Mouse (Mus musculus): ENCODE results near the gene Gm43517. TPM values are rescaled to one million over a fixed set of nuclear protein-coding genes. Genes with fewer than 3 reads are reported as not detected.

Gene Gm43517
- polyA plus RNA-seq, 1 experiment: not detected

GRCm38 (mm10) chr12:49393639-49394038 lies 8.7 kb downstream of the Gm43517 start:
- 13% methylated on average over 3 of the region's 3 CpGs for WGBS
- TF ChIP-seq POLR2A (IDR thresholded peaks at IDR 0.05; ENCODE audit: borderline replicate concordance, insufficient read depth, low read length): no peak
- TF ChIP-seq CTCF (IDR thresholded peaks at IDR 0.05; ENCODE audit: borderline replicate concordance, insufficient read depth, low read depth, low read length): no peak
- no peaks in the 10 kb centered on the region for H3K4me1 ChIP-seq (ENCODE audit: control insufficient read depth, insufficient read depth, low read length)
- H3K27me3 ChIP-seq (ENCODE audit: control insufficient read depth, insufficient read depth, low read length): peaks cover 10% of the 10 kb centered on the region; the same call in 1 of the 2 replicates
- H3K4me3 ChIP-seq (replicated peaks; ENCODE audit: insufficient read depth, low read depth, low read length): no peak overlapping the region
- H3K27ac ChIP-seq (ENCODE audit: insufficient read depth, low read length): no peak overlapping the region
- DNase-seq: no peak

- no peak overlapping the region for H3K27ac ChIP-seq (ENCODE audit: insufficient read depth, low read length)
- no peaks in the 10 kb centered on the region for H3K4me1 ChIP-seq (ENCODE audit: control insufficient read depth, insufficient read depth, low read length)
- H3K4me3 ChIP-seq (replicated peaks; ENCODE audit: insufficient read depth, low read depth, low read length): no peak overlapping the region
- WGBS: 7% methylated on average over 1 of the region's 1 CpGs
- no peak for DNase-seq
- peaks cover 10% of the 10 kb centered on the region; the same call in 1 of the 2 replicates for H3K27me3 ChIP-seq (ENCODE audit: control insufficient read depth, insufficient read depth, low read length)
- TF ChIP-seq CTCF (IDR thresholded peaks at IDR 0.05; ENCODE audit: borderline replicate concordance, insufficient read depth, low read depth, low read length) (no peak), POLR2A (IDR thresholded peaks at IDR 0.05; ENCODE audit: borderline replicate concordance, insufficient read depth, low read length) (no peak)
These were observed 9.2 kb downstream of the Gm43517 start for GRCm38 (mm10) chr12:49394181-49394580.

GRCm38 (mm10) chr12:49394836-49395235 lies 9.9 kb downstream of the Gm43517 start:
- Histone ChIP-seq H3K27me3 (ENCODE audit: control insufficient read depth, insufficient read depth, low read length) (peaks cover 10% of the 10 kb centered on the region; the same call in 1 of the 2 replicates), H3K4me3 (replicated peaks; ENCODE audit: insufficient read depth, low read depth, low read length) (no peak overlapping the region), H3K4me1 (ENCODE audit: control insufficient read depth, insufficient read depth, low read length) (no peaks in the 10 kb centered on the region), H3K27ac (ENCODE audit: insufficient read depth, low read length) (no peak overlapping the region)
- 2% methylated on average over 17 of the region's 17 CpGs for WGBS
- DNase-seq: no peak
- TF ChIP-seq POLR2A (IDR thresholded peaks at IDR 0.05; ENCODE audit: borderline replicate concordance, insufficient read depth, low read length) (no peak), CTCF (IDR thresholded peaks at IDR 0.05; ENCODE audit: borderline replicate concordance, insufficient read depth, low read depth, low read length) (no peak)

- Histone ChIP-seq H3K27me3 (ENCODE audit: control insufficient read depth, insufficient read depth, low read length) (peaks cover 10% of the 10 kb centered on the region; the same call in 1 of the 2 replicates), H3K27ac (ENCODE audit: insufficient read depth, low read length) (no peak overlapping the region), H3K4me1 (ENCODE audit: control insufficient read depth, insufficient read depth, low read length) (no peaks in the 10 kb centered on the region), H3K4me3 (replicated peaks; ENCODE audit: insufficient read depth, low read depth, low read length) (no peak overlapping the region)
- TF ChIP-seq CTCF (IDR thresholded peaks at IDR 0.05; ENCODE audit: borderline replicate concordance, insufficient read depth, low read depth, low read length) (no peak), POLR2A (IDR thresholded peaks at IDR 0.05; ENCODE audit: borderline replicate concordance, insufficient read depth, low read length) (no peak)
- DNase-seq: no peak
- WGBS: 24% methylated on average over 2 of the region's 2 CpGs
These were observed 11.0 kb downstream of the Gm43517 start for GRCm38 (mm10) chr12:49395969-49396368.

- Histone ChIP-seq H3K27me3 (ENCODE audit: control insufficient read depth, insufficient read depth, low read length) (peaks cover 10% of the 10 kb centered on the region; the same call in 1 of the 2 replicates), H3K4me3 (replicated peaks; ENCODE audit: insufficient read depth, low read depth, low read length) (no peak overlapping the region), H3K4me1 (ENCODE audit: control insufficient read depth, insufficient read depth, low read length) (no peaks in the 10 kb centered on the region), H3K27ac (ENCODE audit: insufficient read depth, low read length) (no peak overlapping the region)
- 33% methylated on average over 1 of the region's 1 CpGs for WGBS
- TF ChIP-seq CTCF (IDR thresholded peaks at IDR 0.05; ENCODE audit: borderline replicate concordance, insufficient read depth, low read depth, low read length): no peak
- no peak for TF ChIP-seq POLR2A (IDR thresholded peaks at IDR 0.05; ENCODE audit: borderline replicate concordance, insufficient read depth, low read length)
- no peak for DNase-seq
These were observed 11.8 kb downstream of the Gm43517 start for GRCm38 (mm10) chr12:49396776-49397175.

- Histone ChIP-seq H3K27ac (ENCODE audit: insufficient read depth, low read length) (no peak overlapping the region), H3K27me3 (ENCODE audit: control insufficient read depth, insufficient read depth, low read length) (peaks cover 7% of the 10 kb centered on the region; the same call in 1 of the 2 replicates)
- 23% methylated on average over 4 of the region's 4 CpGs for WGBS
These were observed 12.6 kb downstream of the Gm43517 start for GRCm38 (mm10) chr12:49397443-49398162.

GRCm38 (mm10) chr12:49398163-49398540 lies 13.2 kb downstream of the Gm43517 start:
- H3K27ac ChIP-seq (ENCODE audit: insufficient read depth, low read length): no peak overlapping the region
- H3K4me3 ChIP-seq (replicated peaks; ENCODE audit: insufficient read depth, low read depth, low read length): no peak overlapping the region
- H3K4me1 ChIP-seq (ENCODE audit: control insufficient read depth, insufficient read depth, low read length): no peaks in the 10 kb centered on the region
- peaks cover 7% of the 10 kb centered on the region; the same call in 1 of the 2 replicates for H3K27me3 ChIP-seq (ENCODE audit: control insufficient read depth, insufficient read depth, low read length)
- TF ChIP-seq POLR2A (IDR thresholded peaks at IDR 0.05; ENCODE audit: borderline replicate concordance, insufficient read depth, low read length) (no peak), CTCF (IDR thresholded peaks at IDR 0.05; ENCODE audit: borderline replicate concordance, insufficient read depth, low read depth, low read length) (no peak)
- no peak for DNase-seq

More at GRCm38 (mm10) chr12:49397443-49398162, 12.6 kb downstream of the Gm43517 start:
- H3K4me3 ChIP-seq (replicated peaks; ENCODE audit: insufficient read depth, low read depth, low read length): no peak overlapping the region
- no peak for TF ChIP-seq POLR2A (IDR thresholded peaks at IDR 0.05; ENCODE audit: borderline replicate concordance, insufficient read depth, low read length)
- TF ChIP-seq CTCF (IDR thresholded peaks at IDR 0.05; ENCODE audit: borderline replicate concordance, insufficient read depth, low read depth, low read length): no peak
- no peak for DNase-seq
- H3K4me1 ChIP-seq (ENCODE audit: control insufficient read depth, insufficient read depth, low read length): no peaks in the 10 kb centered on the region

GRCm38 (mm10) chr12:49398636-49399035 lies 13.7 kb downstream of the Gm43517 start:
- no peak for DNase-seq
- Histone ChIP-seq H3K27ac (ENCODE audit: insufficient read depth, low read length) (no peak overlapping the region), H3K27me3 (ENCODE audit: control insufficient read depth, insufficient read depth, low read length) (peaks cover 7% of the 10 kb centered on the region; the same call in 1 of the 2 replicates), H3K4me3 (replicated peaks; ENCODE audit: insufficient read depth, low read depth, low read length) (no peak overlapping the region), H3K4me1 (ENCODE audit: control insufficient read depth, insufficient read depth, low read length) (no peaks in the 10 kb centered on the region)
- TF ChIP-seq CTCF (IDR thresholded peaks at IDR 0.05; ENCODE audit: borderline replicate concordance, insufficient read depth, low read depth, low read length) (no peak), POLR2A (IDR thresholded peaks at IDR 0.05; ENCODE audit: borderline replicate concordance, insufficient read depth, low read length) (no peak)
- WGBS: 17% methylated on average over 3 of the region's 3 CpGs
